Mouse (Mus musculus): ENCODE results near the gene Grm1. TPM values are rescaled to one million over a fixed set of nuclear protein-coding genes. Genes with fewer than 3 reads are reported as not detected.

Grm1 gene
- polyA plus RNA-seq, 1 experiment from 2014 or later, result 0.07 TPM

DNA sequence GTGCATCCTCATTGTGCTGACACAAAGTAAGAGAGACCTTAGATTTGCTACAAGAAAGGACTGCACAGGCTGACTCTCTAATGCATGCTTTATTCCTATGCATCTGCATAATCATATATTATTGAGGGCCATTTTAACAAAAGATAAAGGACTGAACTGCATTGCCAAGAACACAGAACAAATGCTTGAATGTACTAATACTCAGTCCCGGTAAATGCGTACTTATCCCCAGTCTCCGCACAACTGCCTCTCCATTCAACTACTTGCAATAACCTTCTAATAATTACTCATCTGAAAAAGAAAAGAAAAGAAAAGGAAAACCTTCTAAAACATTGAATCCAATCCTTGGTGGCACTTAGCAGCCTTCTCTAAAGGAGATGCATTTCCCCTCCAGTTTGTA lies 272.4 kb downstream of the Grm1 start:
- Histone ChIP-seq H3K36me3 (replicated peaks; ENCODE audit: control insufficient read depth, insufficient read depth, low read depth, low read length) (no peaks in the 10 kb centered on the region), H3K4me1 (ENCODE audit: control insufficient read depth, insufficient read depth, low read length) (no peaks in the 10 kb centered on the region), H3K9ac (replicated peaks; ENCODE audit: low read length) (no peak overlapping the region), H3K27ac (replicated peaks; ENCODE audit: low read depth, low read length) (no peak overlapping the region), H3K4me3 (ENCODE audit: low read depth, low read length) (no peak overlapping the region), H3K4me2 (ENCODE audit: low read depth, low read length) (no peak overlapping the region), H3K27me3 (ENCODE audit: control insufficient read depth, insufficient read depth, low read length) (no peaks in the 10 kb centered on the region), H3K9me3 (replicated peaks; ENCODE audit: control insufficient read depth, low read length) (no peaks in the 10 kb centered on the region)
- ATAC-seq (replicated peaks; ENCODE audit: insufficient number of reproducible peaks, low FRiP score, low TSS enrichment, low read depth) (no peak), DNase-seq (ENCODE audit: low spot score) (no peak)
- WGBS, result 93% methylated on average over 3 of the region's 3 CpGs

DNA sequence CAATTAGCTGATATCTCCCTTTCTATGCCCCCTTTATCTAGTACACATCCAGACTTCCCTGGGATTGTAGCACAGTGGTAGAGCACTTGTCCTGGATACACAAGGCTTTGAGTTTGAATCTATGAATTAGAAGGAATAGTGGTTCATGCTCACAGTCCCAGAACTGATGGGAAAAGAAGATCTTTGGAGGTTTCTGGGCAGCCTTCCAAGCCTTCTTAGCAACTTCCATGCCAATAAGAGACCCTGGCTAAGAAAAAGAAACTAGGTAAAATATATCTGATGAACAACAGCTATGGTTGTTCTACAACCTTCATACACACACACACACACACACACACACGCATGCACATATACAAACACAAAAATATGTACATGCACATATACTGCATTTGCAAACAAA lies 286.8 kb downstream of the Grm1 start:
- Histone ChIP-seq H3K27ac (replicated peaks; ENCODE audit: low read depth, low read length) (no peak overlapping the region), H3K36me3 (replicated peaks; ENCODE audit: control insufficient read depth, insufficient read depth, low read depth, low read length) (no peaks in the 10 kb centered on the region), H3K9ac (replicated peaks; ENCODE audit: low read length) (no peak overlapping the region), H3K4me1 (ENCODE audit: control insufficient read depth, insufficient read depth, low read length) (no peaks in the 10 kb centered on the region), H3K4me2 (ENCODE audit: low read depth, low read length) (no peak overlapping the region), H3K4me3 (ENCODE audit: low read depth, low read length) (no peak overlapping the region), H3K9me3 (replicated peaks; ENCODE audit: control insufficient read depth, low read length) (no peaks in the 10 kb centered on the region), H3K27me3 (ENCODE audit: control insufficient read depth, insufficient read depth, low read length) (no peaks in the 10 kb centered on the region)
- DNase-seq (ENCODE audit: low spot score) (no peak), ATAC-seq (replicated peaks; ENCODE audit: insufficient number of reproducible peaks, low FRiP score, low TSS enrichment, low read depth) (no peak)
- WGBS, result 91% methylated on average over 1 of the region's 1 CpGs

DNA sequence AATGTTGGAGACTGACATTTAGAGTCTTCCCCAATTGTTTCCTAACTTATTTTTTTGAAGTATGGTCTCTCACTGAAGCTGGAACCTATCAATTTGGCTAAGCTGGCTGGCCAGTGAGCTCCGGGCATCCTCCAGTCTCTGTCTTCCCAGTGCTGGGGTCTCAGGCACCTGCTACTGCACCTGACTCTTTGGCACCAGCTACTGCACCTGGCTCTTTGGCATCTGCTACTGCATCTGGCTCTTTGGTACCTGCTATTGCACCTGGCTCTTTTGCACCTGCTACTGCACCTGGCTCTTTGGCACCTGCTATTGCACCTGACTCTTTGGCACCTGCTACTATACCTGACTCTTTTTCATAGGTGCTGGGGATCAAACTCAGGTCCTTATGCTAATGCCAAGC lies 291.7 kb downstream of the Grm1 start:
- Histone ChIP-seq H3K36me3 (replicated peaks; ENCODE audit: control insufficient read depth, insufficient read depth, low read depth, low read length) (no peaks in the 10 kb centered on the region), H3K27me3 (ENCODE audit: control insufficient read depth, insufficient read depth, low read length) (no peaks in the 10 kb centered on the region), H3K4me2 (ENCODE audit: low read depth, low read length) (no peak overlapping the region), H3K9me3 (replicated peaks; ENCODE audit: control insufficient read depth, low read length) (no peaks in the 10 kb centered on the region), H3K9ac (replicated peaks; ENCODE audit: low read length) (no peak overlapping the region), H3K27ac (replicated peaks; ENCODE audit: low read depth, low read length) (no peak overlapping the region), H3K4me3 (ENCODE audit: low read depth, low read length) (no peak overlapping the region), H3K4me1 (ENCODE audit: control insufficient read depth, insufficient read depth, low read length) (no peaks in the 10 kb centered on the region)
- 81% methylated on average over 1 of the region's 1 CpGs for WGBS
- no peak for DNase-seq (ENCODE audit: low spot score)
- ATAC-seq (replicated peaks; ENCODE audit: insufficient number of reproducible peaks, low FRiP score, low TSS enrichment, low read depth), result no peak

DNA sequence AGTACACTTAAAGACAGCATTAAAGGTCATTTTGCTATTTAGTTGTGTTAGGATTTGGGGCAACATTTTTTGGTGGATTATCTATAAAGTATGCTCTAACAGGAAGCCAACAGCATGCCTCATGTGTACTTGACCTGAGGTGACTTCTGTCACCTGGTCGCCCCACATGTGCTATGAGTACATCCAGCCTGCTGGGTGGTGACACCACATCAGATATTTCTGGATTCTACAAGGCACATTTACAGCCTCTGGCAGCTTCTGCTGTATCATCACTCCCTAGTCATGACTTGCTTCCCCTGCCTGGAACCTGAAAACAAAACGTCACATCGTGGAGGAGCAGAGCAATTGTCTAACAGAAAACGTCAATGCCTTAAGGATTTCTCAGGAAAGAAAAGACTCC lies 292.2 kb downstream of the Grm1 start:
- 83% methylated on average over 4 of the region's 4 CpGs for WGBS
- H3K9ac ChIP-seq (replicated peaks; ENCODE audit: low read length), result no peak overlapping the region
- H3K27ac ChIP-seq (replicated peaks; ENCODE audit: low read depth, low read length), result no peak overlapping the region
- H3K36me3 ChIP-seq (replicated peaks; ENCODE audit: control insufficient read depth, insufficient read depth, low read depth, low read length), result no peaks in the 10 kb centered on the region
- no peaks in the 10 kb centered on the region for H3K27me3 ChIP-seq (ENCODE audit: control insufficient read depth, insufficient read depth, low read length)
- H3K4me3 ChIP-seq (ENCODE audit: low read depth, low read length), result no peak overlapping the region
- no peaks in the 10 kb centered on the region for H3K4me1 ChIP-seq (ENCODE audit: control insufficient read depth, insufficient read depth, low read length)
- DNase-seq (ENCODE audit: low spot score), result no peak
- no peak for ATAC-seq (replicated peaks; ENCODE audit: insufficient number of reproducible peaks, low FRiP score, low TSS enrichment, low read depth)
- H3K9me3 ChIP-seq (replicated peaks; ENCODE audit: control insufficient read depth, low read length), result no peaks in the 10 kb centered on the region
- no peak overlapping the region for H3K4me2 ChIP-seq (ENCODE audit: low read depth, low read length)

DNA sequence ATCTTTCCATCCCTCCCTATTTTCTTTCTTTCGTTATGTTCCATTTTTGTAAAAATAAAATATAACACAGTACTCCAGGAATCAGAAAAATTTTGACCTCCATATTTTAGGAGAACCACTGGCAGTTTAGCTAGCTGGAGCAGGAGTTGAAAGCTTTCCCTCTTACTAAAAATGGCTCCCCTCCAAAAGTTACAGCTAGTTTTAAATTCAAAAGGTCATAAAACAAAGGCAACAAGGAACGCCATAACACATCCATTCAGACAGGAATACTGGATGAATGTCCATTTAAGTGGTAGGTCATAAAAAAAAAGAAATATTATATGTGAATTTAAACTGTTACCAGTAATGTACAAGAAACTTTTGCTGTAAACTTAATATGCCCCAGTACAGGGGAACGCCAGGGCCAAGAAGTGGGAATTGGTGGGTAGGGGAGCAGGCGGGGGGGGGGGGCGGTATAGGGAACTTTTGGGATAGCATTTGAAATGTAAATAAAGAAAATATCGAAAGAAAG lies 294.2 kb downstream of the Grm1 start:
- no peak for DNase-seq (ENCODE audit: low spot score)
- no peak overlapping the region for H3K9ac ChIP-seq (replicated peaks; ENCODE audit: low read length)
- WGBS, result 87% methylated on average over 4 of the region's 6 CpGs

DNA sequence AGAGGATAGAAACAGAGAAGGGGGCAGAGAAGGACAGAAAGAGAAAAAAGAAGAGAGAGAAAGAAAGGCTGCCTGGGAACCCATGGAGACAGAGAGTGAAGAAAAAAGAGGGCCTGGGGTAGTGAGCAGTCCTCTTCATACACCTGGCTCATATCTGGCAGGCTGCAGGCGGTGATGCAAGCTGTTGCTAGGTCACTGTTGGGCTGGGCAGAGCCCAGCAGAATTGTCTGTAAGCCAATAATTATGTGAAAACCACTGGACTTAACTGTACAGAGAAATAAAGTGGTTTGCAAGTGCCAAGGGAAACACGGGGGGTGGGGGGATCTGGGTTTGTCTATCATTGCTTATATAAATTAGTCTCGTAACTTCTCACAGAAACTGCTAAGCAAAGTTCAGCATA lies 297.0 kb downstream of the Grm1 start:
- H3K4me2 ChIP-seq (ENCODE audit: low read depth, low read length), result no peak overlapping the region
- no peak overlapping the region for H3K4me3 ChIP-seq (ENCODE audit: low read depth, low read length)
- no peaks in the 10 kb centered on the region for H3K4me1 ChIP-seq (ENCODE audit: control insufficient read depth, insufficient read depth, low read length)
- H3K9ac ChIP-seq (replicated peaks; ENCODE audit: low read length), result no peak overlapping the region
- H3K27me3 ChIP-seq (ENCODE audit: control insufficient read depth, insufficient read depth, low read length), result no peaks in the 10 kb centered on the region
- no peak for DNase-seq (ENCODE audit: low spot score)
- no peak overlapping the region for H3K27ac ChIP-seq (replicated peaks; ENCODE audit: low read depth, low read length)
- no peaks in the 10 kb centered on the region for H3K9me3 ChIP-seq (replicated peaks; ENCODE audit: control insufficient read depth, low read length)
- no peak for ATAC-seq (replicated peaks; ENCODE audit: insufficient number of reproducible peaks, low FRiP score, low TSS enrichment, low read depth)
- H3K36me3 ChIP-seq (replicated peaks; ENCODE audit: control insufficient read depth, insufficient read depth, low read depth, low read length), result no peaks in the 10 kb centered on the region
- 79% methylated on average over 3 of the region's 3 CpGs for WGBS

More for the DNA sequence above, 294.2 kb downstream of the Grm1 start:
- no peaks in the 10 kb centered on the region for H3K27me3 ChIP-seq (ENCODE audit: control insufficient read depth, insufficient read depth, low read length)
- no peak for ATAC-seq (replicated peaks; ENCODE audit: insufficient number of reproducible peaks, low FRiP score, low TSS enrichment, low read depth)
- no peak overlapping the region for H3K4me3 ChIP-seq (ENCODE audit: low read depth, low read length)
- no peaks in the 10 kb centered on the region for H3K4me1 ChIP-seq (ENCODE audit: control insufficient read depth, insufficient read depth, low read length)
- H3K36me3 ChIP-seq (replicated peaks; ENCODE audit: control insufficient read depth, insufficient read depth, low read depth, low read length), result no peaks in the 10 kb centered on the region
- H3K27ac ChIP-seq (replicated peaks; ENCODE audit: low read depth, low read length), result no peak overlapping the region
- no peaks in the 10 kb centered on the region for H3K9me3 ChIP-seq (replicated peaks; ENCODE audit: control insufficient read depth, low read length)
- H3K4me2 ChIP-seq (ENCODE audit: low read depth, low read length), result no peak overlapping the region

DNA sequence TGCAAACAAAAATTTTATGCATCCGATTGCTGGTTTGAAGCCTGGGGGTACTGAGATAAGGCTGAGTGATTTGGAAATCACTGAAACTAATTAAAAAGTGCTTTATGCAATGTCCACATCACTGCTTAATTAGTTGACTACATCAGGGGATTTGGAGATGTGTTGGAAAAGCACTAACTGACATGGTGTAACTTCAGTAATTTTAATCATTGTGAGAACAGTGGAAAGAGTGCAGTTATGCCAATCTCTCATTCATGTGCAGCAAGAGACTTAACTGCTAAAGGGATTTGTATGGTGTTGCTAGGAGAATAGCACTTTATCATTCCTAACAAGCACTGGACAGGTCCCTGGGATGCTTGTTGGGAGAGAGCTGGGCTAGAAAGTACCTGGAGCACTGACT lies 307.3 kb downstream of the Grm1 start:
- DNase-seq (ENCODE audit: low spot score), result no peak
- no peak for ATAC-seq (replicated peaks; ENCODE audit: insufficient number of reproducible peaks, low FRiP score, low TSS enrichment, low read depth)
- Histone ChIP-seq H3K4me3 (ENCODE audit: low read depth, low read length) (no peak overlapping the region), H3K27ac (replicated peaks; ENCODE audit: low read depth, low read length) (no peak overlapping the region), H3K9me3 (replicated peaks; ENCODE audit: control insufficient read depth, low read length) (no peaks in the 10 kb centered on the region), H3K27me3 (ENCODE audit: control insufficient read depth, insufficient read depth, low read length) (no peaks in the 10 kb centered on the region), H3K4me2 (ENCODE audit: low read depth, low read length) (no peak overlapping the region), H3K36me3 (replicated peaks; ENCODE audit: control insufficient read depth, insufficient read depth, low read depth, low read length) (no peaks in the 10 kb centered on the region), H3K4me1 (ENCODE audit: control insufficient read depth, insufficient read depth, low read length) (no peaks in the 10 kb centered on the region), H3K9ac (replicated peaks; ENCODE audit: low read length) (no peak overlapping the region)
- WGBS, result 79% methylated on average over 1 of the region's 1 CpGs

DNA sequence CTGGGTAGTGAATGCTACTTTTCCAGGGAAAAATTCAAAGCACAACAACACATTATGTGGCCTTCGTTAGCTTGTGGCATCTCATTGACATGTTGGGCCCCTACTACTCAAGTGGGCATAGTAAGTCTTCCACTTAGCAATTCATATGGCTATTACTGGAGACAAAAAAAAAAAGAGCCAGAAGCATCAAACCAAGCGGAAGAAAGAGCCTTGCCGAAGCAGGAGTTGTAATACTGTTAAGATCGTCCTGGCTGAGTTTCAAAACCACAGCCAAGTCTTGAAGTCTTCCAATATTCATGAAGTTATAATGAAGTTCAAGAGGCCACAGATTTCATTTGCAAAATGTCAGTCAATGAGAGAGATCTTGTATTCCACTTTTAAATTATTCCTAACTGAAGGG lies 319.1 kb downstream of the Grm1 start:
- Histone ChIP-seq H3K9ac (replicated peaks; ENCODE audit: low read length) (no peak overlapping the region), H3K9me3 (replicated peaks; ENCODE audit: control insufficient read depth, low read length) (no peaks in the 10 kb centered on the region), H3K27me3 (ENCODE audit: control insufficient read depth, insufficient read depth, low read length) (no peaks in the 10 kb centered on the region), H3K4me3 (ENCODE audit: low read depth, low read length) (no peak overlapping the region), H3K4me2 (ENCODE audit: low read depth, low read length) (no peak overlapping the region), H3K4me1 (ENCODE audit: control insufficient read depth, insufficient read depth, low read length) (no peaks in the 10 kb centered on the region), H3K27ac (replicated peaks; ENCODE audit: low read depth, low read length) (no peak overlapping the region), H3K36me3 (replicated peaks; ENCODE audit: control insufficient read depth, insufficient read depth, low read depth, low read length) (no peaks in the 10 kb centered on the region)
- no peak for DNase-seq (ENCODE audit: low spot score)
- WGBS, result 83% methylated on average over 4 of the region's 4 CpGs
- no peak for ATAC-seq (replicated peaks; ENCODE audit: insufficient number of reproducible peaks, low FRiP score, low TSS enrichment, low read depth)
